Mouse (Mus musculus) neural tube, embryonic 11.5 days (tissue): Measurements from ENCODE around the gene Zc2hc1c. TPM values are rescaled to one million over a fixed set of nuclear protein-coding genes. Genes with fewer than 3 reads are reported as not detected.

Experiments used
- ATAC-seq: fragments of 200-750 bp; cut with Nextera tagmentation; 2 replicates; pipeline ENCODE4 v1.8.0; 2017; ENCODE audit warnings: moderate number of reproducible peaks, mild to moderate bottlenecking, moderate TSS enrichment, moderate library complexity; ENCODE audit not compliant: insufficient read depth, low FRiP score, low TSS enrichment
- DNase-seq: peaks from one replicate; pipeline ENCODE4 v3.0.0-alpha.2; 2015; ENCODE audit warnings: low spot score
- H3K27ac ChIP-seq: fragments of 300-500 bp; sonication (generic); 2 replicates; pipeline ENCODE4 v1.5.1; 2014; ENCODE audit warnings: low read depth, mild to moderate bottlenecking, low read length
- H3K27me3 ChIP-seq: fragments of 300-500 bp; sonication (generic); 2 replicates; pipeline ENCODE4 v1.6.1; 2014; ENCODE audit warnings: mild to moderate bottlenecking, low read length, mixed read lengths; ENCODE audit not compliant: control insufficient read depth, insufficient read depth
- H3K36me3 ChIP-seq: fragments of 300-500 bp; sonication (generic); 2 replicates; pipeline ENCODE4 v1.6.1; 2014; ENCODE audit warnings: mild to moderate bottlenecking, low read length, moderate library complexity, mixed read lengths; ENCODE audit not compliant: control insufficient read depth, insufficient read depth
- H3K4me1 ChIP-seq: fragments of 300-500 bp; sonication (generic); 2 replicates; pipeline ENCODE4 v1.6.1; 2014; ENCODE audit warnings: low read length, mixed read lengths; ENCODE audit not compliant: control insufficient read depth, insufficient read depth
- H3K4me2 ChIP-seq: fragments of 300-500 bp; sonication (generic); 2 replicates; pipeline ENCODE4 v1.6.1; 2014; ENCODE audit warnings: low read depth, mild to moderate bottlenecking, moderate library complexity
- H3K4me3 ChIP-seq: fragments of 300-500 bp; sonication (generic); 2 replicates; pipeline ENCODE4 v1.5.1; 2014; ENCODE audit warnings: low read depth, low read length
- H3K9ac ChIP-seq: fragments of 300-500 bp; sonication (generic); 2 replicates; pipeline ENCODE4 v1.6.1; 2014; ENCODE audit warnings: mild to moderate bottlenecking, low read length
- H3K9me3 ChIP-seq: fragments of 300-500 bp; sonication (generic); 2 replicates; pipeline ENCODE4 v1.6.1; 2016; ENCODE audit warnings: low read length; ENCODE audit not compliant: control insufficient read depth
- WGBS: fragments of 180-500 bp; shearing (Covaris S2); extraction: QIAGEN DNeasy Blood & Tissue Kit; methylation state at CpG from one replicate; pipeline ENCODE4 v1.1.7; 2014; 5-methylcytosine and 5-hydroxymethylcytosine counted together
- polyA plus RNA-seq: library from polyadenylated mRNA; unstranded; fragments of >200 nt; fragmentation: Nextera tagmentation; extraction: Ambion mirVana; gene quantifications from 2 replicates; pipeline ENCODE4 v1.2.1, GENCODE M21; 2014

Zc2hc1c gene
- polyA plus RNA-seq, 1 experiment from 2014 or later = 0.98 TPM

GRCm38 (mm10) chr12:85298127-85298834 is 9.9 kb downstream of the Zc2hc1c start:
- H3K36me3 ChIP-seq = peaks cover 9% of the 10 kb centered on the region
- no peaks in the 10 kb centered on the region for H3K9me3 ChIP-seq
- ATAC-seq (no peak), DNase-seq (no peak)
- WGBS = 29% methylated on average over 11 of the region's 11 CpGs
- no peak overlapping the region for H3K9ac ChIP-seq
- H3K4me1 ChIP-seq = peaks cover 4% of the 10 kb centered on the region; the same call in 1 of the 2 replicates
- H3K27ac ChIP-seq = peak overlapping the region; percentile 29; the same call in 1 of the 2 replicates
- H3K4me3 ChIP-seq = no peak overlapping the region
- H3K4me2 ChIP-seq = no peak overlapping the region
- no peaks in the 10 kb centered on the region for H3K27me3 ChIP-seq

- Histone ChIP-seq H3K9me3 (no peaks in the 10 kb centered on the region), H3K27me3 (no peaks in the 10 kb centered on the region), H3K4me1 (peaks cover 4% of the 10 kb centered on the region; the same call in 1 of the 2 replicates), H3K9ac (no peak overlapping the region), H3K36me3 (peaks cover 9% of the 10 kb centered on the region), H3K4me3 (no peak overlapping the region), H3K4me2 (no peak overlapping the region), H3K27ac (no peak overlapping the region)
- no peak for DNase-seq
- WGBS = 63% methylated on average over 1 of the region's 1 CpGs
- no peak for ATAC-seq
These were observed 10.4 kb downstream of the Zc2hc1c start for GRCm38 (mm10) chr12:85298835-85299180.

GRCm38 (mm10) chr12:85303256-85303655 is 14.9 kb downstream of the Zc2hc1c start:
- no peak for ATAC-seq
- H3K36me3 ChIP-seq = peaks cover 20% of the 10 kb centered on the region

GRCm38 (mm10) chr12:85304725-85305124 is 16.3 kb downstream of the Zc2hc1c start:
- H3K36me3 ChIP-seq = peaks cover 28% of the 10 kb centered on the region
- ATAC-seq = no peak
- 81% methylated on average over 4 of the region's 4 CpGs for WGBS

More at GRCm38 (mm10) chr12:85303256-85303655, 14.9 kb downstream of the Zc2hc1c start:
- Histone ChIP-seq H3K27me3 (no peaks in the 10 kb centered on the region), H3K4me2 (no peak overlapping the region), H3K9me3 (no peaks in the 10 kb centered on the region), H3K27ac (no peak overlapping the region), H3K4me3 (no peak overlapping the region), H3K4me1 (peaks cover 6% of the 10 kb centered on the region), H3K9ac (no peak overlapping the region)
- 68% methylated on average over 2 of the region's 2 CpGs for WGBS
- no peak for DNase-seq

GRCm38 (mm10) chr12:85305247-85305892 is 17.0 kb downstream of the Zc2hc1c start:
- H3K27me3 ChIP-seq = no peaks in the 10 kb centered on the region
- no peak overlapping the region for H3K4me3 ChIP-seq
- DNase-seq (peak; percentile 84), ATAC-seq (no peak)
- H3K36me3 ChIP-seq = peaks cover 28% of the 10 kb centered on the region
- H3K4me2 ChIP-seq = no peak overlapping the region
- 48% methylated on average over 16 of the region's 16 CpGs for WGBS
- no peaks in the 10 kb centered on the region for H3K9me3 ChIP-seq
- H3K27ac ChIP-seq = no peak overlapping the region
- peaks cover 3% of the 10 kb centered on the region for H3K4me1 ChIP-seq
- no peak overlapping the region for H3K9ac ChIP-seq

More at GRCm38 (mm10) chr12:85304725-85305124, 16.3 kb downstream of the Zc2hc1c start:
- H3K4me3 ChIP-seq = no peak overlapping the region
- H3K4me1 ChIP-seq = peaks cover 3% of the 10 kb centered on the region
- H3K9ac ChIP-seq = no peak overlapping the region
- H3K27ac ChIP-seq = no peak overlapping the region
- no peak for DNase-seq
- H3K4me2 ChIP-seq = no peak overlapping the region
- H3K9me3 ChIP-seq = no peaks in the 10 kb centered on the region
- H3K27me3 ChIP-seq = no peaks in the 10 kb centered on the region

- Histone ChIP-seq H3K27ac (no peak overlapping the region), H3K36me3 (peaks cover 19% of the 10 kb centered on the region), H3K9ac (no peak overlapping the region), H3K4me3 (no peak overlapping the region), H3K4me2 (no peak overlapping the region), H3K27me3 (no peaks in the 10 kb centered on the region), H3K4me1 (peaks cover 3% of the 10 kb centered on the region), H3K9me3 (no peaks in the 10 kb centered on the region)
- WGBS = 83% methylated on average over 3 of the region's 3 CpGs
- no peak for ATAC-seq
- no peak for DNase-seq
These were observed 20.3 kb downstream of the Zc2hc1c start for GRCm38 (mm10) chr12:85308651-85309050.

- Histone ChIP-seq H3K27ac (no peak overlapping the region), H3K9me3 (no peaks in the 10 kb centered on the region), H3K9ac (no peak overlapping the region), H3K4me2 (no peak overlapping the region), H3K36me3 (peaks cover 11% of the 10 kb centered on the region), H3K4me1 (no peaks in the 10 kb centered on the region), H3K27me3 (no peaks in the 10 kb centered on the region), H3K4me3 (no peak overlapping the region)
- no peak for ATAC-seq
- 90% methylated on average over 7 of the region's 7 CpGs for WGBS
- DNase-seq = no peak
These were observed 41.8 kb downstream of the Zc2hc1c start for GRCm38 (mm10) chr12:85330153-85330552.

- Histone ChIP-seq H3K4me2 (no peak overlapping the region), H3K27ac (no peak overlapping the region), H3K4me1 (0 out of 2 replicates have a peak, but pooled peaks cover 5% of the 10 kb centered on the region), H3K36me3 (0 out of 2 replicates have a peak, but pooled peaks cover 4% of the 10 kb centered on the region), H3K9ac (no peak overlapping the region), H3K4me3 (no peak overlapping the region), H3K27me3 (no peaks in the 10 kb centered on the region), H3K9me3 (no peaks in the 10 kb centered on the region)
- DNase-seq (no peak), ATAC-seq (no peak)
- WGBS = 89% methylated on average over 6 of the region's 6 CpGs
These were observed 49.3 kb downstream of the Zc2hc1c start for GRCm38 (mm10) chr12:85337567-85338311.
